Mouse (Mus musculus): ENCODE results near the gene 2210011C24Rik.

DNA sequence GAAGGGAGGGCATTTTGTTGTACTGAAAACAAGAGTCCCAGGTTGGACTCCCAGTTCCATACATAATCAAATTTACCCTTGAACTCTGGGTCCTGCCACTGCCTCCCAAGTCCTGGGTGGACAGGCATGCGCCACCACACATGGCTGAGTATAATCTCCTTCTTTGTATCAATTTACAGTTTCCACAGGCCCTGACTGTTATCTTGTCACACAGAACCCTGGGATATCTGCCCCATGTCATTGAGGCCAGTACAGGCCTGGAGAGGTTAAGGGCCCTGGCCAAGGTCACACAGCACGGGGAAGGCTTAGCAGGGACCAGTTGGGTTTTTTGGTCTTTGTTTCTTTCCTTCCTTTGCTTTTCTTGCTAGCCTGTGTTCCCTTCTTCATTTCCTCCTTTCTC is 19.5 kb downstream of the 2210011C24Rik start:
- TF ChIP-seq CTCF (IDR thresholded peaks at IDR 0.05; ENCODE audit: borderline replicate concordance, insufficient read depth, low read length) (no peak), POLR2A (IDR thresholded peaks at IDR 0.05; ENCODE audit: low read depth, low read length) (no peak)
